Mouse (Mus musculus): ENCODE measurements around the gene Trpc2. TPM values are rescaled to one million over a fixed set of nuclear protein-coding genes. Genes with fewer than 3 reads are reported as not detected.
"Not testable (repeated sequence)": the region's sequence is repeated elsewhere in the genome, so short reads cannot be mapped to it uniquely, and the experiment has no call there.

The Trpc2 gene
- not detected in 2 replicates for polyA plus RNA-seq (2014; fragmentation: Nextera tagmentation; extraction: Ambion mirVana)

- no peak within 1 kb of the TSS for H3K4me2 ChIP-seq (ENCODE audit: low read depth, low read length)
- H3K27ac ChIP-seq (replicated peaks; ENCODE audit: low read depth, low read length) = no peak within 1 kb of the TSS
- H3K36me3 ChIP-seq (replicated peaks; ENCODE audit: control insufficient read depth, insufficient read depth, low read depth, low read length) = peaks cover 9% of the 10 kb centered on the region
- H3K9me3 ChIP-seq (replicated peaks; ENCODE audit: control insufficient read depth, low read length) = no peaks in the 10 kb centered on the region
- H3K4me3 ChIP-seq (ENCODE audit: low read depth, low read length) = no peak within 1 kb of the TSS
- ATAC-seq (replicated peaks; ENCODE audit: insufficient number of reproducible peaks, low FRiP score, low TSS enrichment, low read depth) (no peak), DNase-seq (ENCODE audit: low spot score) (no peak)
- no peaks in the 10 kb centered on the region for H3K27me3 ChIP-seq (ENCODE audit: control insufficient read depth, insufficient read depth, low read length)
- WGBS = 77% methylated on average over 5 of the region's 5 CpGs
- no peaks in the 10 kb centered on the region for H3K4me1 ChIP-seq (ENCODE audit: control insufficient read depth, insufficient read depth, low read length)
- H3K9ac ChIP-seq (replicated peaks; ENCODE audit: low read length) = no peak within 1 kb of the TSS
Observed at GRCm38 (mm10) chr7:102082816-102083215, at the start of gene Trpc2. Gene Trpc2 (plus strand): TSS chr7:102083116.

GRCm38 (mm10) chr7:102034904-102035303 lies 48.0 kb upstream of the Trpc2 start:
- WGBS = 93% methylated on average over 1 of the region's 1 CpGs
- Histone ChIP-seq H3K9ac (replicated peaks; ENCODE audit: low read length) (no peak overlapping the region), H3K4me3 (ENCODE audit: low read depth, low read length) (no peak overlapping the region), H3K27ac (replicated peaks; ENCODE audit: low read depth, low read length) (no peak overlapping the region), H3K4me1 (ENCODE audit: control insufficient read depth, insufficient read depth, low read length) (no peaks in the 10 kb centered on the region), H3K27me3 (ENCODE audit: control insufficient read depth, insufficient read depth, low read length) (no peaks in the 10 kb centered on the region), H3K9me3 (replicated peaks; ENCODE audit: control insufficient read depth, low read length) (no peaks in the 10 kb centered on the region), H3K36me3 (replicated peaks; ENCODE audit: control insufficient read depth, insufficient read depth, low read depth, low read length) (peaks cover 15% of the 10 kb centered on the region), H3K4me2 (ENCODE audit: low read depth, low read length) (no peak overlapping the region)
- no peak for ATAC-seq (replicated peaks; ENCODE audit: insufficient number of reproducible peaks, low FRiP score, low TSS enrichment, low read depth)
- DNase-seq (ENCODE audit: low spot score) = no peak

GRCm38 (mm10) chr7:102035534-102035933 lies 47.4 kb upstream of the Trpc2 start:
- no peak overlapping the region for H3K4me3 ChIP-seq (ENCODE audit: low read depth, low read length)
- no peak for ATAC-seq (replicated peaks; ENCODE audit: insufficient number of reproducible peaks, low FRiP score, low TSS enrichment, low read depth)
- WGBS = 93% methylated on average over 2 of the region's 2 CpGs

GRCm38 (mm10) chr7:102037318-102037717 lies 45.6 kb upstream of the Trpc2 start:
- no peaks in the 10 kb centered on the region for H3K9me3 ChIP-seq (replicated peaks; ENCODE audit: control insufficient read depth, low read length)
- no peak for DNase-seq (ENCODE audit: low spot score)
- H3K4me3 ChIP-seq (ENCODE audit: low read depth, low read length) = no peak overlapping the region
- H3K4me2 ChIP-seq (ENCODE audit: low read depth, low read length) = no peak overlapping the region
- peaks cover 16% of the 10 kb centered on the region for H3K36me3 ChIP-seq (replicated peaks; ENCODE audit: control insufficient read depth, insufficient read depth, low read depth, low read length)
- WGBS = 93% methylated on average over 3 of the region's 3 CpGs
- no peaks in the 10 kb centered on the region for H3K27me3 ChIP-seq (ENCODE audit: control insufficient read depth, insufficient read depth, low read length)
- no peak overlapping the region for H3K27ac ChIP-seq (replicated peaks; ENCODE audit: low read depth, low read length)
- ATAC-seq (replicated peaks; ENCODE audit: insufficient number of reproducible peaks, low FRiP score, low TSS enrichment, low read depth) = no peak
- H3K4me1 ChIP-seq (ENCODE audit: control insufficient read depth, insufficient read depth, low read length) = no peaks in the 10 kb centered on the region
- no peak overlapping the region for H3K9ac ChIP-seq (replicated peaks; ENCODE audit: low read length)

More at GRCm38 (mm10) chr7:102035534-102035933, 47.4 kb upstream of the Trpc2 start:
- Histone ChIP-seq H3K27me3 (ENCODE audit: control insufficient read depth, insufficient read depth, low read length) (no peaks in the 10 kb centered on the region), H3K4me2 (ENCODE audit: low read depth, low read length) (no peak overlapping the region), H3K9ac (replicated peaks; ENCODE audit: low read length) (no peak overlapping the region), H3K4me1 (ENCODE audit: control insufficient read depth, insufficient read depth, low read length) (no peaks in the 10 kb centered on the region), H3K9me3 (replicated peaks; ENCODE audit: control insufficient read depth, low read length) (no peaks in the 10 kb centered on the region), H3K36me3 (replicated peaks; ENCODE audit: control insufficient read depth, insufficient read depth, low read depth, low read length) (peaks cover 15% of the 10 kb centered on the region), H3K27ac (replicated peaks; ENCODE audit: low read depth, low read length) (no peak overlapping the region)
- no peak for DNase-seq (ENCODE audit: low spot score)

- ATAC-seq (replicated peaks; ENCODE audit: insufficient number of reproducible peaks, low FRiP score, low TSS enrichment, low read depth) = no peak
- 89% methylated on average over 2 of the region's 2 CpGs for WGBS
Observed at GRCm38 (mm10) chr7:102042314-102042713, 40.6 kb upstream of the Trpc2 start.

GRCm38 (mm10) chr7:102048524-102048923 lies 34.4 kb upstream of the Trpc2 start:
- not testable (repeated sequence) for H3K4me2 ChIP-seq (ENCODE audit: low read depth, low read length); DNase-seq (ENCODE audit: low spot score); H3K9me3 ChIP-seq (replicated peaks; ENCODE audit: control insufficient read depth, low read length); ATAC-seq (replicated peaks; ENCODE audit: insufficient number of reproducible peaks, low FRiP score, low TSS enrichment, low read depth); H3K9ac ChIP-seq (replicated peaks; ENCODE audit: low read length); H3K4me3 ChIP-seq (ENCODE audit: low read depth, low read length); H3K27me3 ChIP-seq (ENCODE audit: control insufficient read depth, insufficient read depth, low read length); H3K36me3 ChIP-seq (replicated peaks; ENCODE audit: control insufficient read depth, insufficient read depth, low read depth, low read length); H3K27ac ChIP-seq (replicated peaks; ENCODE audit: low read depth, low read length); H3K4me1 ChIP-seq (ENCODE audit: control insufficient read depth, insufficient read depth, low read length)

More at GRCm38 (mm10) chr7:102042314-102042713, 40.6 kb upstream of the Trpc2 start:
- Histone ChIP-seq H3K4me3 (ENCODE audit: low read depth, low read length) (no peak overlapping the region), H3K9me3 (replicated peaks; ENCODE audit: control insufficient read depth, low read length) (no peaks in the 10 kb centered on the region), H3K36me3 (replicated peaks; ENCODE audit: control insufficient read depth, insufficient read depth, low read depth, low read length) (peaks cover 9% of the 10 kb centered on the region), H3K4me1 (ENCODE audit: control insufficient read depth, insufficient read depth, low read length) (no peaks in the 10 kb centered on the region), H3K27ac (replicated peaks; ENCODE audit: low read depth, low read length) (no peak overlapping the region), H3K27me3 (ENCODE audit: control insufficient read depth, insufficient read depth, low read length) (no peaks in the 10 kb centered on the region), H3K9ac (replicated peaks; ENCODE audit: low read length) (no peak overlapping the region), H3K4me2 (ENCODE audit: low read depth, low read length) (no peak overlapping the region)
- DNase-seq (ENCODE audit: low spot score) = no peak

GRCm38 (mm10) chr7:102061353-102061752 lies 21.6 kb upstream of the Trpc2 start:
- DNase-seq (ENCODE audit: low spot score) (no peak), ATAC-seq (replicated peaks; ENCODE audit: insufficient number of reproducible peaks, low FRiP score, low TSS enrichment, low read depth) (no peak)
- no peak overlapping the region for H3K27ac ChIP-seq (replicated peaks; ENCODE audit: low read depth, low read length)
- H3K27me3 ChIP-seq (ENCODE audit: control insufficient read depth, insufficient read depth, low read length) = no peaks in the 10 kb centered on the region
- peaks cover 3% of the 10 kb centered on the region for H3K36me3 ChIP-seq (replicated peaks; ENCODE audit: control insufficient read depth, insufficient read depth, low read depth, low read length)
- WGBS = 85% methylated on average over 3 of the region's 3 CpGs
- H3K9me3 ChIP-seq (replicated peaks; ENCODE audit: control insufficient read depth, low read length) = no peaks in the 10 kb centered on the region
- H3K4me2 ChIP-seq (ENCODE audit: low read depth, low read length) = no peak overlapping the region
- H3K4me1 ChIP-seq (ENCODE audit: control insufficient read depth, insufficient read depth, low read length) = peaks cover 4% of the 10 kb centered on the region; the same call in 1 of the 2 replicates
- H3K4me3 ChIP-seq (ENCODE audit: low read depth, low read length) = no peak overlapping the region
- no peak overlapping the region for H3K9ac ChIP-seq (replicated peaks; ENCODE audit: low read length)

- Histone ChIP-seq H3K9me3 (replicated peaks; ENCODE audit: control insufficient read depth, low read length) (no peaks in the 10 kb centered on the region), H3K27me3 (ENCODE audit: control insufficient read depth, insufficient read depth, low read length) (no peaks in the 10 kb centered on the region), H3K4me1 (ENCODE audit: control insufficient read depth, insufficient read depth, low read length) (peaks cover 4% of the 10 kb centered on the region; the same call in 1 of the 2 replicates), H3K9ac (replicated peaks; ENCODE audit: low read length) (no peak overlapping the region), H3K36me3 (replicated peaks; ENCODE audit: control insufficient read depth, insufficient read depth, low read depth, low read length) (peaks cover 3% of the 10 kb centered on the region), H3K4me3 (ENCODE audit: low read depth, low read length) (no peak overlapping the region), H3K27ac (replicated peaks; ENCODE audit: low read depth, low read length) (no peak overlapping the region), H3K4me2 (ENCODE audit: low read depth, low read length) (no peak overlapping the region)
- DNase-seq (ENCODE audit: low spot score) (no peak), ATAC-seq (replicated peaks; ENCODE audit: insufficient number of reproducible peaks, low FRiP score, low TSS enrichment, low read depth) (no peak)
- WGBS = 83% methylated on average over 1 of the region's 1 CpGs
Observed at GRCm38 (mm10) chr7:102062203-102062602, 20.7 kb upstream of the Trpc2 start.
